Mouse (Mus musculus) layer of hippocampus, adult 18-20 months (tissue): ENCODE data around the gene Phf23. TPM values are rescaled to one million over a fixed set of nuclear protein-coding genes. Genes with fewer than 3 reads are reported as not detected.

Experiments
- DNase-seq, 2 experiments: peaks; one replicate each; pipeline ENCODE4 v3.0.0; 2022; ENCODE audit warnings: low spot score in 2 of 2
- total RNA-seq, 2 experiments: library from RNA; stranded (reverse); gene quantifications; 2 replicates each; pipeline ENCODE4 v1.2.3; 2021

Gene Phf23
- total RNA-seq, 2 experiments from 2014 or later, result 50.3 TPM

DNA sequence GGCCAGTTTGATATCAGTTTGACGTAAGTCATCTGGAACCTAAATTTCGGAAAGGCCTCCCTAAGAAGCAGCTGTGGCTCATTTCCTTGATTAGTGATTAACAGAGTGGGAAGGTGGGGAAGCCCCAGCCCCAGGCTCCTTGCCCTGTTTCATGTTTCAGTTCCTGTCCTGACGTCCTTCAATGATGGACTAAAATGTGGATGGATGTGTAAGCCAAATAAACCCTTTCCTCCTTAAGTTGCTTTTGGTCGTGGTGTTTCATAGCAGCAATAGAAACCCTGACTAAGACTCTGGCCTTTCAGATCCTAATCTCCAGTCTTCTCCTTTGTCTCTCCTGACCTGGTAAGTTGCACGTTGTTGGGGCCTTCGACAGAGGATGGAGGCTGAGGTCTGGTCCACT, 25.4 kb upstream of the Phf23 start:
- no peak for DNase-seq

DNA sequence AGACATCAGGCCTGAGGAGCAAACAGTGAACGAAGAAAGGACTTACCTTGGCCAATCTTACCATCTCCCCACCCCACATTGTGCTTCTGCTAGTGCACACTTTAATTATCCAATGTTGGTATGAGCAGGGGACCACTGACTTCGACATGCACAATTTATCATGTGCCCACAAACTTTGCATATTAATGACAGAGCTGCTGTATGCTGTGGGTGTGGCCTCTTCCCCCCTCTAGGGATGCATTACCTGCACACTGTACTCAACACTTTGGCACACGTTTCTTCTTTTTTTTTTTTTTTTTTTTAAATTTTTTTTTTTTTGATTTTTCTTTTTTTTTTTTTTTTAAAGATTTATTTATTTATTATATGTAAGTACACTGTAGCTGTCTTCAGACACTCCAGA, 24.8 kb upstream of the Phf23 start:
- no peak for DNase-seq

DNA sequence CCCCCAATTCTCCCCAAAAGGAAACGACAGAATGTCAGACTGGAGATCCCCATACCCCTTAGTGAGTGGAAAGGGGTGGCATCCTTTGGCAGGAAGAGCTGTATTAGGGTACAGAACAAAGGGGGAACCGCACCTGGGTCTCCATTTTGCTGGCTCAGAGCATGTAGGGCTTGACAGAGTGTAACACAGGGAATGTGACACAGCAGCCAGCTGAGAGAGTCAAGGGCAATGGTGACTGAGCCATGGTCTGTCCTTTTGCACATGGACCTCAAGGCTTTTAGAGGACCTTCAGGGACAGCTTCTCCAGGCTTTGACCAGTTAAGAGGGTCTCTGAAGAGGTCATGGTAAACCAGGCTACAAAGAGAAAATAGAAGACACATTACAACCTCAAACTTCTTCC, 20.7 kb upstream of the Phf23 start:
- DNase-seq, result no peak

- no peak for DNase-seq
These were observed 19.3 kb upstream of the Phf23 start for GRCm38 (mm10) chr11:69976271-69976670.

DNA sequence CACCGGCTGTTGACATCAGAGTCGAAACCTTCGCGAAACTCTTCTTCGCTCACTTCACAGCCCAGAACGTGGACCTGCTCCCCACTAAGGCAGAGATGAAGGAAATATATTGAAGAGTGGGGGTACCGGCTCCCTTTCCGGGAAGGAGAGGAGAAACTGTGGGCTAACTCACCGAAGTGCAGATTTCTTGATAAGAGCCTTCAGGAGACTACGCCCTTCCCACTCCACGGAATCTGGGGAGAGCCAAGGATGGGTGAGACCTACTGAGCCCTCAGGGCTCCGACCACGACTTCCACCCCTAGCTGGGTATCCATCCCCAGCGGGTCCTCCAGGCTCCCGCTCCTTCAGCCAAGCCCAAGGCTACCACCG, 15.8 kb upstream of the Phf23 start:
- DNase-seq, result no peak

GRCm38 (mm10) chr11:69980196-69981140, 15.1 kb upstream of the Phf23 start:
- DNase-seq, result peak; percentile 99 to 100

GRCm38 (mm10) chr11:69981141-69981762, 14.3 kb upstream of the Phf23 start, which contains the start of gene Ctdnep1:
TSS of gene Ctdnep1 (plus strand) at chr11:69981156.
- no peak for DNase-seq

DNA sequence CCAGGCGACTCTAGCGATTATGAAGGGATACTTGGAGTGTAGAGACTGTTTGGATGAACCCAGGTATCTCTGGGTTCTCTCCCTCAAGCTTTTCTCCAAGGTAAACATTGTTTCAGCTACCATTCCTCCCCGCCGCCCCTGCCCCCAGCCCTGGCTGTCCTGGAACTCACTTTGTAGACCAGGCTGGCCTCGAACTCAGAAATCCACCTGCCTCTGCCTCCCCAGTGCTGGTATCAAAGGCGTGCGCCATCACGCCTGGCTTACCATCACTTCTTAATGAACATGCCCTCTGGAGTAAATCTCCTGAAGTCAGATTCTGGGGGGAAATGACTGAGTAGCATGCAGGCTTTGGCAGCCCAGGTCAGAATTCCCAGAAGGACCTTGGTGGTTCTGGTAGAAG, 13.4 kb upstream of the Phf23 start, which contains the start of gene Elp5:
Gene Elp5, minus strand, starts transcription at position 293 of the 400 bp plus-strand sequence.
- no peak for DNase-seq

DNA sequence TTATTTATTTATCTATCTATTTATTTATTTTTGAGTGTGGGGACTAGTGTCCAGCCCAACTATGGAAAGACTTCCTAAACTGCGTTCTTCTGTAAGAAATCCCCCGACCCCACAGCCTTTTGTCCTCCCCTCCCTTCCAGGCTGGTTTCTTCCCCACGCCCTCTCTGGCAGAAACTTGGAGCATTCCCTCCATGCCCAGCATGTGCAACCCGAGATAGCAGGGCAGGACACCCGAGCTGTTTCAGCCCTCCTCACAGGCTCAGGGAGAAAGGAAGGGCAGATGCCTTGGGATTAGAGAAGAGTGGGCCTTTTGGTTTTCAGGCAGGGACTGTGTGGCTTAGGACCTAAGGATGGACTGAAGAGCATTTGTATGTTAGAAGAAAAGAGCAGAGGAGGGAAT, 12.7 kb upstream of the Phf23 start:
- DNase-seq, result no peak

DNA sequence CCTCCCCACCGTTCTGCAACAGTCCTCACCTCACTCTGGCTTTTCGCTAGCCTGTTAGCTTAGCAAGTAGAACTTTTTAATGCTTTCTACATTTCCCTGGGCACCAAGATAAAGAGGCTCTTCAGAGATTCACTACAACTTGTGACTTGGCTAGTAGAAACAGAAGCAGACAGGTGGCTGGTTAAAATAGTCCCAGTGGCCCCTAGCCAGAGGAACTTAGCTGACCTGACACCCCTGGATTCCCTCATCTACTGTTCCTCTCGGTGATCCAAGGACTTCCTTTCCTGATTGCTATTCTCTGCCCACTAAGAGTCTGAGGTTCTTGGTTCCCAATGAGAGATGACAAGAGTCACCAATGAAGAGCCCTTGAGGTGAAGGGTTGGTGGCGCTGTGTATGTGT, 12.2 kb upstream of the Phf23 start:
- DNase-seq, result no peak

DNA sequence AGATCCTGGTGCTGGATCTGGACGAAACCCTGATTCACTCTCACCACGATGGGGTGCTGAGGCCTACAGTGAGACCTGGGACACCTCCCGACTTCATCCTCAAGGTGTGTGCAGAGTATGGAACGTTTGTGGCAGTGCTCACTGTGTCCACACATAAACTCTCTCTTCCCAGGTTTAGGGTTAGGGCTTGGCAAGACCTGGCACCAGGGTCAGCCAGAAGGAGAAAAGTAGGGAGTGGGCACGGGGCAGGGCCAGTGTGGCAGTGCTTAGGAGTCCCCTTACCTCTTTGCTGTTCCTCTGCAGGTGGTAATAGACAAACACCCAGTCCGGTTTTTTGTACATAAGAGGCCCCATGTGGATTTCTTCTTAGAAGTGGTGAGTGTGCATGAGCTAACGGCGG, 11.1 kb upstream of the Phf23 start:
- no peak for DNase-seq

GRCm38 (mm10) chr11:69989949-69990348, 5.6 kb upstream of the Phf23 start:
- DNase-seq, result no peak

GRCm38 (mm10) chr11:69990850-69991691, 4.5 kb upstream of the Phf23 start, which contains the start of gene Gabarap:
TSS of gene Gabarap (plus strand) at chr11:69991143.
- DNase-seq, result peak; percentile 95 to 98

DNA sequence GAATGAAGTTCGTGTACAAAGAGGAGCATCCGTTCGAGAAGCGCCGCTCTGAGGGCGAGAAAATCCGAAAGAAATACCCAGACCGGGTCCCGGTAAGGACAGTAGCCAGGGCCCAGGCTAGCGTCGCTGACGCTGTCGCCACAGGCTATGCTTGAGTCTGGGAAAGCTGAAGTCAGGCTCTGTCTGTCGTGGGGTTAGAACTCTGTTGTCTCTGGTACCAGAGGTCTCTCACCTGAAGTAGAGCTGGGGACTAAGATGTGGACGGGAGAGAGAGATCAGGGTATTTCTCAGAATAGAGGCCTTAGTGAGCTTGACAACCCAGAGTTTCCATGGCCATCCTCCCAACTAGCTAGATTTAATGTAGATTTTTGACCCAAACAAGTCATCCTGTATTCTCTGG, 3.9 kb upstream of the Phf23 start:
- no peak for DNase-seq

GRCm38 (mm10) chr11:69992396-69992795, 3.2 kb upstream of the Phf23 start:
- no peak for DNase-seq

DNA sequence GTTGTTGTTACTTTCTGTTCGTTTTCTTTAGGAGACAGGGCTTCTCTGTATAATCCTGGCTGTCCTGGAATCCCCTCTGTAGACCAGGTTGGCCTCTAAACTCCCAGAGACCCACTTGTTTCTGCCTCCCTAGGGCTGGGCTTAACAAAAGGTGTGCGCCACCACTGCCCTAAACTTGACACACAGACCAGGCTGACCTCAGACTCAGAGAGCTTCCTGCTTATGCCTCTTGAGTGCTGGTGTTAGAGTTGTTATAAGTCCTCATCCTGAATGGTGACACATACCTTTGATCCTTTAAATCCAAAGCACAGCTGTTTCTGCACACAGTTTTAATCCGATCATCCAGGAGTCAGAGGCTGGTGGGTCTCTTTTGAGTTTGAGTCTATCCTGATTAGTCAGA, 2.6 kb upstream of the Phf23 start:
- DNase-seq, result no peak

GRCm38 (mm10) chr11:69994401-69995090, 1.0 kb upstream of the Phf23 start:
- DNase-seq, result no peak

- DNase-seq, result no peak
These were observed 834 bp downstream of the Phf23 start for GRCm38 (mm10) chr11:69996161-69997061.

DNA sequence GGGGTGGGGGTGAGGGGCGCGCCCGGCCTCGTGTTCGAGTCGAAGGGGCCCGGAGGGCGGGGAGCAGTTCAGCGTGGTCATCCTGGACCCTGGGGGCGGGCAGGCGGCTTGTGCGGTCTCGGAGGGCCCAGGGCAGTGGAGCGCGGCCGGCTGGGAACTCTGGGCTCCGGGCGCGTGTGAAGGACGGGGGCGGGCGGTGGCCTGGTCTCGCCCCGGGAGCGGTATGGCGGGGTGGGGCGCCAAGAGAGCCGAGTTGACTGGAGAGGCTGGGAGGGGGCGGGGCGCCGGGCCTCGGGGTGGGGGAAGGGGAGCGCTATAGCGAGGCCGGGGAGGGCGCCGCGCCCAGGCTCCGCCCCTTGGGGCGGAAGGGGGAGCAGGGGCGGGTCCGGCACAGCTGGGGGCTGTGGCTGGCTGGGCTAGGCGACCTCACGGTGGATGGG, 1.5 kb downstream of the Phf23 start:
- DNase-seq, result peak in 1 of 2 experiments; percentile 75
